Mouse (Mus musculus): ENCODE data around the gene Slc25a13. TPM values are rescaled to one million over a fixed set of nuclear protein-coding genes. Genes with fewer than 3 reads are reported as not detected.

The Slc25a13 gene
- total and polyA plus RNA-seq, 3 experiments: 15.6 to 16.7 TPM; not detected in 1

- DNase-seq (ENCODE audit: low read depth, low spot score): no peak
- Histone ChIP-seq H3K27ac (ENCODE audit: control insufficient read depth, low read depth, low read length) (no peak overlapping the region), H3K4me3 (ENCODE audit: control insufficient read depth in 1 of 2, insufficient read depth in 1 of 2, low read depth in 2 of 2, low read length in 2 of 2) (no peak overlapping the region)
Measured at GRCm38 (mm10) chr6:6220574-6220973, 3.6 kb upstream of the Slc25a13 start.

GRCm38 (mm10) chr6:6219661-6220370 is 2.8 kb upstream of the Slc25a13 start:
- Histone ChIP-seq H3K36me3 (ENCODE audit: control insufficient read depth in 1 of 2, insufficient read depth in 2 of 2, low read length in 2 of 2) (peaks cover 0 to 5% of the 10 kb centered on the region in 2 experiments; a peak in 2 of 4 replicates), H3K9ac (ENCODE audit: control insufficient read depth, low read depth, low read length, poor library complexity, severe bottlenecking) (no peak overlapping the region), H3K27me3 (ENCODE audit: control insufficient read depth in 1 of 2, insufficient read depth in 2 of 2, low read length in 2 of 2) (no peaks in the 10 kb centered on the region), H3K27ac (ENCODE audit: control insufficient read depth, low read depth, low read length) (no peak overlapping the region), H3K79me2 (ENCODE audit: control insufficient read depth, insufficient read depth, low read length, poor library complexity) (peaks cover 2% of the 10 kb centered on the region; the same call in 1 of the 2 replicates), H3K4me3 (ENCODE audit: control insufficient read depth in 1 of 2, insufficient read depth in 1 of 2, low read depth in 2 of 2, low read length in 2 of 2) (no peak overlapping the region), H3K9me3 (replicated peaks; ENCODE audit: insufficient read depth, low read length) (no peaks in the 10 kb centered on the region), H3K4me1 (ENCODE audit: control insufficient read depth in 1 of 2, insufficient read depth in 2 of 2, low read length in 2 of 2) (peaks cover 0 to 6% of the 10 kb centered on the region in 2 experiments; a peak in 1 of 4 replicates)
- DNase-seq (ENCODE audit: low read depth, low spot score): no peak
- TF ChIP-seq EP300 (IDR thresholded peaks at IDR 0.05; ENCODE audit: low read depth in 1 of 2, low read length in 2 of 2) (no peak), BHLHE40 (IDR thresholded peaks at IDR 0.05; ENCODE audit: borderline replicate concordance, low read depth, low read length) (no peak), JUND (IDR thresholded peaks at IDR 0.05; ENCODE audit: low read depth, low read length) (no peak), GATA1 (IDR thresholded peaks at IDR 0.05; ENCODE audit: low read depth, low read length) (no peak), MAX (IDR thresholded peaks at IDR 0.05; ENCODE audit: low read length) (no peak), NRF1 (IDR thresholded peaks at IDR 0.05; ENCODE audit: insufficient read depth, low read depth, low read length, poor library complexity, severe bottlenecking) (no peak), KAT2A (conservative IDR thresholded peaks at IDR 0.05; ENCODE audit: low read depth, low read length) (no peak), ZC3H11A (IDR thresholded peaks at IDR 0.05; ENCODE audit: low read depth, low read length) (no peak), SIN3A (IDR thresholded peaks at IDR 0.05; ENCODE audit: low read length) (no peak)

More at GRCm38 (mm10) chr6:6220574-6220973, 3.6 kb upstream of the Slc25a13 start:
- TF ChIP-seq ZC3H11A (IDR thresholded peaks at IDR 0.05; ENCODE audit: low read depth, low read length) (no peak), TAL1 (IDR thresholded peaks at IDR 0.05; ENCODE audit: low read length) (no peak), POLR2A (IDR thresholded peaks at IDR 0.05; ENCODE audit: control insufficient read depth in 1 of 2, insufficient read depth in 1 of 2, low read depth in 1 of 2, low read length in 2 of 2, poor library complexity in 1 of 2) (no peak), UBTF (IDR thresholded peaks at IDR 0.05; ENCODE audit: borderline replicate concordance, insufficient read depth, low read depth, low read length) (no peak), GABPA (IDR thresholded peaks at IDR 0.05; ENCODE audit: low read depth, low read length) (no peak), CHD2 (IDR thresholded peaks at IDR 0.05; ENCODE audit: low read length) (no peak), USF2 (IDR thresholded peaks at IDR 0.05; ENCODE audit: borderline replicate concordance in 1 of 2, insufficient read depth in 1 of 2, low read depth in 1 of 2, low read length in 2 of 2) (no peak), CHD1 (IDR thresholded peaks at IDR 0.05; ENCODE audit: low read depth, low read length) (no peak), HCFC1 (IDR thresholded peaks at IDR 0.05; ENCODE audit: low read depth, low read length) (no peak), NRF1 (IDR thresholded peaks at IDR 0.05; ENCODE audit: insufficient read depth, low read depth, low read length, poor library complexity, severe bottlenecking) (no peak), E2F4 (IDR thresholded peaks at IDR 0.05; ENCODE audit: borderline replicate concordance, low read depth, low read length) (no peak), ELF1 (IDR thresholded peaks at IDR 0.05; ENCODE audit: low read depth, low read length) (no peak)
- peaks cover 0 to 6% of the 10 kb centered on the region in 2 experiments; a peak in 1 of 4 replicates for H3K4me1 ChIP-seq (ENCODE audit: control insufficient read depth in 1 of 2, insufficient read depth in 2 of 2, low read length in 2 of 2)
- peaks cover 2% of the 10 kb centered on the region; the same call in 1 of the 2 replicates for H3K79me2 ChIP-seq (ENCODE audit: control insufficient read depth, insufficient read depth, low read length, poor library complexity)
- H3K36me3 ChIP-seq (ENCODE audit: control insufficient read depth in 1 of 2, insufficient read depth in 2 of 2, low read length in 2 of 2): peaks cover 0 to 5% of the 10 kb centered on the region in 2 experiments; a peak in 2 of 4 replicates
- no peaks in the 10 kb centered on the region for H3K9me3 ChIP-seq (replicated peaks; ENCODE audit: insufficient read depth, low read length)
- H3K27me3 ChIP-seq (ENCODE audit: control insufficient read depth in 1 of 2, insufficient read depth in 2 of 2, low read length in 2 of 2): no peaks in the 10 kb centered on the region
- H3K9ac ChIP-seq (ENCODE audit: control insufficient read depth, low read depth, low read length, poor library complexity, severe bottlenecking): no peak overlapping the region
